Mouse (Mus musculus): Measurements from ENCODE around the gene Gsto1.
A peak's percentile ranks its signal among the peaks of the same experiment; 100 is the strongest.

DNA sequence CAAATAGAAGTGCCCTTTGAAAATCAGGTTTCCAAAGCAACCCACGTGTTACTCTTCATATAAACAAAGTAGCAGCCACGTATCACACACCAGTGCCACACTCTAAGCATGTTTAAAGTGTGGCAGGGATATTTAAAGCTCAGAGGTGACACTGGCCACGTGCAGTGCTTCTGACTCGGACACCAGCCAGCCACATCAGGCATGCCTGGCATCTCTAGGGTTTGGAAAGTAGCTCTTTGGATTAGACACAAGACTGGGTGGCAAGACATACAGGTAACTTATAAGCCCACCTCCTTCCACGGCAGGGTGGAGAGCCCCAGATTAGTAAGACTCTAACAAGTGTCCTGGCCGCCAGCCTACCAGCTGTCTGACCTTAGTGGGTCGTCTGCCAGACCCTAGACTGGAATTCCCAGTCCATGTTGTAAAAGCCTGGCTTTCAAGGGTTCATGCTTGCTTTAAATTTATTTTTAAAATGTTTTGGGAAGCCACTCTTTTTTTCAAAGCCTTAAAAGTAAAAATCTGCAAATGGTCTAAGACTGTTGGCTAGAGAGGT, 30.5 kb downstream of the Gsto1 start:
- TF ChIP-seq POLR2A (IDR thresholded peaks at IDR 0.05; ENCODE audit: insufficient read depth, low read depth, low read length) = 0 out of 2 replicates have a peak, but pooled peaks have one; percentile 20
- TF ChIP-seq CTCF (IDR thresholded peaks at IDR 0.05) = no peak
- TF ChIP-seq EP300 (IDR thresholded peaks at IDR 0.05; ENCODE audit: insufficient read depth, low read depth, low read length) = peak; percentile 82; the same call in 1 of the 2 replicates
